Comparison of ENCODE assay signal across 9 mouse cellular contexts in the genomic region with DNA sequence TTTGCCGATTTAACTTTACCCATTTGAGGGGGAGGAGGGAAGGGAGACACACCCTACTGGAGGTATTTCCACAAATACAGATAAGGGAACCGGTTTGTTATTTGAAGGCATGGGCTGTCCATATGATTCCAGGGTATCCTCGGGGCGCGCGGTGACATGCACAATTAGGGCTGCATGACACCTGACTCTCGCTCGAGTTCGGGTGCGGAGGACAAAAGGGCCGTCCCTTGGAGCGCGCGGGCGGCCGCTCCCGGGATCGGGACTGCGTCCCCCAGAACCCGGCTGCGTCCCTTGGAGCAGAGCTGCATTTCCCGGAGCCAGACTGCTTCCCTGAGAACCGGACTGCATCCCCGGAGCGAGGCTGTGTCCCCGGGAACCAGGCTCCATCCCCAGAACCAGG.
DNase-seq lines count a peak whose midpoint lies in the region; ATAC-seq and TF ChIP-seq lines count a peak whose summit lies in the region.
"Had no signal": no experiment of that assay in that cellular context is flagged by ENCODE, and none has a peak within 500 bp of the region (broad histone marks: within the 10 kb centered on the region; RNA-seq: fewer than 3 reads in every experiment).

No protein-coding gene starts in this region.

- peak; percentile 24; the same call in 1 of the 2 replicates for ATAC-seq in frontal cortex, adult (ENCODE audit: low TSS enrichment)
- ATAC-seq in heart, embryonic 16.5 days (replicated peaks; ENCODE audit: extremely low read depth, insufficient read depth, low FRiP score) = peak; percentile 32
- ATAC-seq in liver, postnatal 0 days = peak; percentile 10; the same call in 1 of the 2 replicates
- peak; percentile 13 for ATAC-seq in stomach, embryonic 15.5 days (ENCODE audit: insufficient read depth, low FRiP score, low read depth)

- 0 out of 2 replicates have a peak, but pooled peaks cover 2% of the 10 kb centered on the region for H3K9me3 ChIP-seq in heart, embryonic 16.5 days (replicated peaks; ENCODE audit: control insufficient read depth, low read length)
- H3K9me3 ChIP-seq in liver, postnatal 0 days (ENCODE audit: low read length) = no peaks in the 10 kb centered on the region
- no peaks in the 10 kb centered on the region for H3K9me3 ChIP-seq in stomach, embryonic 15.5 days

- WGBS in heart, embryonic 16.5 days = 0% methylated on average over 26 of the region's 26 CpGs
- under 1% methylated on average over 26 of the region's 26 CpGs for WGBS in liver, postnatal 0 days (ENCODE audit: insufficient replicate concordance)
- WGBS in stomach, embryonic 15.5 days = under 1% methylated on average over 26 of the region's 26 CpGs

- H3K9ac ChIP-seq in heart, embryonic 16.5 days (ENCODE audit: low read length) = peak overlapping the region; percentile 98
- peak overlapping the region; percentile 64 for H3K9ac ChIP-seq in liver, postnatal 0 days (replicated peaks)
- H3K9ac ChIP-seq in stomach, embryonic 15.5 days = peak overlapping the region; percentile 91

- no peak for TF ChIP-seq CTCF in liver, postnatal 0 days (IDR thresholded peaks at IDR 0.05; ENCODE audit: low read depth)

- no peaks in the 10 kb centered on the region for H3K36me3 ChIP-seq in heart, embryonic 16.5 days (ENCODE audit: control insufficient read depth, insufficient read depth)
- H3K36me3 ChIP-seq in liver, postnatal 0 days (replicated peaks; ENCODE audit: insufficient read depth, low read length) = no peaks in the 10 kb centered on the region
- no peaks in the 10 kb centered on the region for H3K36me3 ChIP-seq in stomach, embryonic 15.5 days

- H3K4me2 ChIP-seq in heart, embryonic 16.5 days (ENCODE audit: low read depth, low read length) = peak overlapping the region; percentile 81
- peak overlapping the region; percentile 95 for H3K4me2 ChIP-seq in liver, postnatal 0 days (ENCODE audit: low read depth, low read length)
- H3K4me2 ChIP-seq in stomach, embryonic 15.5 days = peak overlapping the region; percentile 85

- TF ChIP-seq EP300 in liver, postnatal 0 days (IDR thresholded peaks at IDR 0.05; ENCODE audit: low read depth) = no peak

- peak overlapping the region; percentile 98 for H3K27ac ChIP-seq in heart, embryonic 16.5 days (ENCODE audit: low read length)
- H3K27ac ChIP-seq in liver, postnatal 0 days (ENCODE audit: low read depth) = no peak overlapping the region
- peak overlapping the region; percentile 93 for H3K27ac ChIP-seq in stomach, embryonic 15.5 days

- peaks cover 25% of the 10 kb centered on the region for H3K4me1 ChIP-seq in heart, embryonic 16.5 days (ENCODE audit: control insufficient read depth, insufficient read depth, low read length)
- peaks cover 7% of the 10 kb centered on the region for H3K4me1 ChIP-seq in liver, postnatal 0 days (ENCODE audit: insufficient read depth)
- H3K4me1 ChIP-seq in stomach, embryonic 15.5 days = no peaks in the 10 kb centered on the region

- no peaks in the 10 kb centered on the region for H3K27me3 ChIP-seq in heart, embryonic 16.5 days (ENCODE audit: control insufficient read depth, insufficient read depth, low read length)
- no peaks in the 10 kb centered on the region for H3K27me3 ChIP-seq in liver, postnatal 0 days (ENCODE audit: insufficient read depth, low read length)
- no peaks in the 10 kb centered on the region for H3K27me3 ChIP-seq in stomach, embryonic 15.5 days (replicated peaks)
- H3K27me3 ChIP-seq: Patski had no signal

- peak overlapping the region; percentile 81 for H3K4me3 ChIP-seq in heart, embryonic 16.5 days (ENCODE audit: low read length)
- H3K4me3 ChIP-seq in liver, postnatal 0 days (ENCODE audit: low read depth, low read length) = peak overlapping the region; percentile 64
- H3K4me3 ChIP-seq in stomach, embryonic 15.5 days (replicated peaks) = peak overlapping the region; percentile 85

- no peak for DNase-seq in frontal cortex, postnatal 36 days (ENCODE audit: low spot score in 2 of 2)
- DNase-seq in urinary bladder, adult 18-20 months (ENCODE audit: low spot score in 2 of 2) = peak; percentile 58 to 62
- DNase-seq in urinary bladder, postnatal 4 days (ENCODE audit: low spot score in 2 of 2) = no peak
- no peak for DNase-seq in liver, postnatal 0 days
- DNase-seq in kidney, adult 11 months = no peak

Comparison
In these comparisons a context has a peak if more than half of its experiments do, and no peak if none do; other contexts are left out.
1. DNase-seq: peak in urinary bladder, adult 18-20 months (2 of 2); none in frontal cortex, postnatal 36 days (0 of 2), urinary bladder, postnatal 4 days (0 of 2), liver, postnatal 0 days (single experiment) and kidney, adult 11 months (single experiment).
2. Peak in every context shown above with its lines, with median percentiles within 50 percentile points of each other: ATAC-seq, H3K4me2 ChIP-seq, H3K4me3 ChIP-seq and H3K9ac ChIP-seq.